Mouse (Mus musculus) neural tube, embryonic 15.5 days (tissue): Measurements from ENCODE around the gene Ccdc7a. TPM values are rescaled to one million over a fixed set of nuclear protein-coding genes. Genes with fewer than 3 reads are reported as not detected.
"Not testable (repeated sequence)": the region's sequence is repeated elsewhere in the genome, so short reads cannot be mapped to it uniquely, and the experiment has no call there.

ENCODE experiments used
- ATAC-seq: fragments of 200-750 bp; cut with Nextera tagmentation; 2 replicates; pipeline ENCODE4 v1.8.0; 2017; ENCODE audit warnings: mild to moderate bottlenecking, moderate TSS enrichment, moderate library complexity; ENCODE audit not compliant: low FRiP score
- H3K27ac ChIP-seq: fragments of 300-500 bp; sonication (generic); replicated peaks from 2 replicates; pipeline ENCODE4 v1.5.1; 2015; ENCODE audit warnings: mild to moderate bottlenecking, inconsistent platforms
- H3K27me3 ChIP-seq: fragments of 300-500 bp; sonication (generic); replicated peaks from 2 replicates; pipeline ENCODE4 v1.6.1; 2015; ENCODE audit warnings: inconsistent platforms
- H3K36me3 ChIP-seq: fragments of 300-500 bp; sonication (generic); 2 replicates; pipeline ENCODE4 v1.6.1; 2015; ENCODE audit warnings: inconsistent platforms
- H3K4me1 ChIP-seq: fragments of 300-500 bp; sonication (generic); 2 replicates; pipeline ENCODE4 v1.6.1; 2015; ENCODE audit warnings: inconsistent platforms
- H3K4me2 ChIP-seq: fragments of 300-500 bp; sonication (generic); 2 replicates; pipeline ENCODE4 v1.6.1; 2015; ENCODE audit warnings: inconsistent platforms, mild to moderate bottlenecking, moderate library complexity
- H3K4me3 ChIP-seq: fragments of 300-500 bp; sonication (generic); replicated peaks from 2 replicates; pipeline ENCODE4 v1.5.1; 2015; ENCODE audit warnings: mild to moderate bottlenecking, inconsistent platforms
- H3K9ac ChIP-seq: fragments of 300-500 bp; sonication (generic); replicated peaks from 2 replicates; pipeline ENCODE4 v1.6.1; 2015; ENCODE audit warnings: mild to moderate bottlenecking, inconsistent platforms
- H3K9me3 ChIP-seq: fragments of 300-500 bp; sonication (generic); replicated peaks from 2 replicates; pipeline ENCODE4 v1.6.1; 2016; ENCODE audit warnings: inconsistent platforms
- WGBS: fragments of 180-500 bp; shearing (Covaris S2); methylation state at CpG from one replicate; pipeline ENCODE4 v1.1.7; 2015; ENCODE audit warnings: mixed read lengths; 5-methylcytosine and 5-hydroxymethylcytosine counted together
- polyA plus RNA-seq: library from polyadenylated mRNA; unstranded; fragments of >200 nt; fragmentation: Nextera tagmentation; extraction: Ambion mirVana; gene quantifications from 2 replicates; pipeline ENCODE4 v1.2.1, GENCODE M21; 2015

The Ccdc7a gene
- polyA plus RNA-seq: not detected in 2 replicates

DNA sequence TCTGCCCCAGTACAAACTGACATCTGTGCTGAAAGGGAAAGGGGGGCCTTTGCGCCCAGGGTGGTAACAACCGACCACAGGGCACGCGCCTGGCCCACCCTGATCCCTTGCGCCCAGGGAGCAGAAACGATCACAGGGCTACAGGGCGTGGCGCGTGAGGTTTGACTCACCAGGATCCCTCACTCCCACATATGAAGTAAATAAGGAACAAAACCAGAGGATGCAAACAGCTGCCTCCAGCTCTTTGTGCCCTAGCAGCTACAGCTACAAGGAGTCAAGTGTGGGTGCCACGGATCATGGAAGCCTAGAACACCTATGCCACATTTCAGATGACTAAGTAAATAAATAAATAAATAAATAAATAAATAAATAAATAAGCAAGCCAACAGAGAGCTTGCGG lies at the start of gene Ccdc7a:
Gene Ccdc7a (minus strand): TSS at position 101 of the 400 bp plus-strand sequence.
- H3K27me3 ChIP-seq, H3K36me3 ChIP-seq, H3K4me3 ChIP-seq, ATAC-seq, H3K27ac ChIP-seq, H3K9me3 ChIP-seq, H3K4me1 ChIP-seq, H3K4me2 ChIP-seq, H3K9ac ChIP-seq: not testable (repeated sequence)
- WGBS: 91% methylated on average over 2 of the region's 11 CpGs

DNA sequence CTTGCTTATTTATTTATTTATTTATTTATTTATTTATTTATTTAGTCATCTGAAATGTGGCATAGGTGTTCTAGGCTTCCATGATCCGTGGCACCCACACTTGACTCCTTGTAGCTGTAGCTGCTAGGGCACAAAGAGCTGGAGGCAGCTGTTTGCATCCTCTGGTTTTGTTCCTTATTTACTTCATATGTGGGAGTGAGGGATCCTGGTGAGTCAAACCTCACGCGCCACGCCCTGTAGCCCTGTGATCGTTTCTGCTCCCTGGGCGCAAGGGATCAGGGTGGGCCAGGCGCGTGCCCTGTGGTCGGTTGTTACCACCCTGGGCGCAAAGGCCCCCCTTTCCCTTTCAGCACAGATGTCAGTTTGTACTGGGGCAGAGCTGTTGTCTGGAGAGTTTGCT lies 1.5 kb upstream of the Ccdc7a start, which contains the start of gene Ccdc7b:
Gene Ccdc7b (plus strand): TSS at position 301 of the 400 bp plus-strand sequence.
- not testable (repeated sequence) for H3K36me3 ChIP-seq, H3K27ac ChIP-seq, ATAC-seq, H3K4me1 ChIP-seq, H3K9ac ChIP-seq, H3K4me2 ChIP-seq, H3K9me3 ChIP-seq, H3K27me3 ChIP-seq, H3K4me3 ChIP-seq
- WGBS: 80% methylated on average over 1 of the region's 10 CpGs

GRCm38 (mm10) chr8:128991389-128991788 lies 73.9 kb downstream of the Ccdc7a start:
- ATAC-seq: no peak
- Histone ChIP-seq H3K9ac (no peak overlapping the region), H3K27me3 (no peaks in the 10 kb centered on the region), H3K4me3 (no peak overlapping the region), H3K27ac (no peak overlapping the region), H3K9me3 (no peaks in the 10 kb centered on the region), H3K36me3 (no peaks in the 10 kb centered on the region), H3K4me2 (no peak overlapping the region), H3K4me1 (no peaks in the 10 kb centered on the region)
- 59% methylated on average over 1 of the region's 1 CpGs for WGBS

GRCm38 (mm10) chr8:128948941-128949340 lies 116.4 kb downstream of the Ccdc7a start:
- not testable (repeated sequence) for H3K27ac ChIP-seq, H3K4me3 ChIP-seq, H3K36me3 ChIP-seq, H3K4me2 ChIP-seq, H3K9me3 ChIP-seq, ATAC-seq, H3K27me3 ChIP-seq, H3K9ac ChIP-seq, H3K4me1 ChIP-seq
- 88% methylated on average over 11 of the region's 11 CpGs for WGBS

- H3K4me1 ChIP-seq, ATAC-seq, H3K36me3 ChIP-seq, H3K9ac ChIP-seq, H3K27ac ChIP-seq, H3K9me3 ChIP-seq, H3K27me3 ChIP-seq, H3K4me3 ChIP-seq: not testable (repeated sequence)
- H3K4me2 ChIP-seq: peak overlapping the region; percentile 38
- WGBS: 4% methylated on average over 6 of the region's 6 CpGs
These were observed 124.2 kb downstream of the Ccdc7a start for GRCm38 (mm10) chr8:128941022-128941641.

DNA sequence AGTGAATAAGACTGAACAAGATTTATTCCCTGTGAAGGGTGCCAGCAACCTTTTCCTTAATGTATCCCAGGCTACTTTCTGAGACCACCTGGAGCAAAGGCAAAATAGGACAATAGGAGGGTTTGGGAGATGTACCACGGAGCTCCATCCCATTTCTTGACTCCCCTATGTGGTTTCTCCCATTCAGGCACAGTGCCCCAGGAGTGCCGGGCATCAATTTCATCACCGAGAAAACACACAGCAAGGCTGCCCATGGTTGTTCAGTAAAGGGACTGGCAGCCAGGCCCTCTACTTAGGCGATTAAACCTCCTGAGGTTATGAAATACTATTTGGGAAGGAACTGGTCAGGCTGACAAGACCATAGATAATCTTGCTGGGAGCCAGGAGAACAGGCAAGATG lies 131.9 kb downstream of the Ccdc7a start:
- 69% methylated on average over 4 of the region's 4 CpGs for WGBS
- H3K9ac ChIP-seq: no peak overlapping the region
- H3K4me2 ChIP-seq: no peak overlapping the region
- H3K36me3 ChIP-seq: no peaks in the 10 kb centered on the region
- H3K4me1 ChIP-seq: no peaks in the 10 kb centered on the region
- H3K4me3 ChIP-seq: no peak overlapping the region
- no peak for ATAC-seq
- no peaks in the 10 kb centered on the region for H3K27me3 ChIP-seq
- H3K9me3 ChIP-seq: no peaks in the 10 kb centered on the region
- no peak overlapping the region for H3K27ac ChIP-seq

- Histone ChIP-seq H3K27ac (no peak overlapping the region), H3K36me3 (no peaks in the 10 kb centered on the region), H3K4me2 (no peak overlapping the region), H3K4me1 (no peaks in the 10 kb centered on the region), H3K9ac (no peak overlapping the region), H3K4me3 (no peak overlapping the region), H3K27me3 (no peaks in the 10 kb centered on the region), H3K9me3 (no peaks in the 10 kb centered on the region)
- no peak for ATAC-seq
- WGBS: 63% methylated on average over 3 of the region's 3 CpGs
These were observed 182.6 kb downstream of the Ccdc7a start for GRCm38 (mm10) chr8:128882719-128883118.

DNA sequence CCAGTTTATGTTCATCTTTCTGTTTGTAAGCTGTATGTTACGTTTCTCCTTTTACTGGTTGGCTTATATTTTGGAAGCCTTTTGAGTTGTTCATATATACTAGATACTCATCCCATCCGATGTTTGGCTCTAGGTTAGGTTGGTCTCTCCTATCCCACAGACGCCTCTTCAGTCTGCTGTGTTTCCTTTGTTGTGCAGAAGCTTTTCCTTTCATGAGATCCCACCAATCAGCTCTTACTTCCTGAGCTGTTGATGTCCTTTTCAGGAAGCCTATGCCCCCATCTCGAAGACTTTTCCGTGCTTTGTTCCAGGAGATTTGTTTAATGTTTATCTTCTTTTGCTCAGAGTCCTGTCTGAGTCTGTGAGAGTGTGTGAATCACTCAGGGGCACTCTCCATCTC lies 221.6 kb downstream of the Ccdc7a start:
- Histone ChIP-seq H3K9ac (no peak overlapping the region), H3K36me3 (no peaks in the 10 kb centered on the region), H3K27ac (no peak overlapping the region), H3K27me3 (no peaks in the 10 kb centered on the region), H3K9me3 (no peaks in the 10 kb centered on the region), H3K4me2 (no peak overlapping the region), H3K4me3 (no peak overlapping the region), H3K4me1 (no peaks in the 10 kb centered on the region)
- 66% methylated on average over 5 of the region's 5 CpGs for WGBS
- ATAC-seq: no peak

DNA sequence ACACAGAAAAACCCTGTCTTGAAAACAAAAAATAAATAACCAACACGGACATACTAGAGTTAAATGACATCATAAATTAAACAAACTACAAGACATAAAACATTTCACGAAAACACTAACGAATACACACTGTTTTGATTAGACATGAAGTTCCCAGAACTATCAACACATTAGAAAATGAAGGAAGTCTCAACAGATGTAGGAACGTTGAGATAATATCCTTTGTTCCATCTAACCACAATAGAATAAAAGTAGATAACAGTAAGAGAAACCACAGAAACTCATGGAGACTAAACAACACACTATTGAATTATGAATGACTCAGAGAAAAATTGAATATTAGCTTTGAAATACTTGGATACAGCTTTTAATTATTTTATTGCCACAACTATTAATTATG lies 252.8 kb downstream of the Ccdc7a start:
- H3K27me3 ChIP-seq: no peaks in the 10 kb centered on the region
- H3K4me3 ChIP-seq: no peak overlapping the region
- no peaks in the 10 kb centered on the region for H3K9me3 ChIP-seq
- H3K4me1 ChIP-seq: no peaks in the 10 kb centered on the region
- no peak overlapping the region for H3K9ac ChIP-seq
- H3K36me3 ChIP-seq: no peaks in the 10 kb centered on the region
- ATAC-seq: no peak
- no peak overlapping the region for H3K4me2 ChIP-seq
- no peak overlapping the region for H3K27ac ChIP-seq
- 88% methylated on average over 4 of the region's 4 CpGs for WGBS

DNA sequence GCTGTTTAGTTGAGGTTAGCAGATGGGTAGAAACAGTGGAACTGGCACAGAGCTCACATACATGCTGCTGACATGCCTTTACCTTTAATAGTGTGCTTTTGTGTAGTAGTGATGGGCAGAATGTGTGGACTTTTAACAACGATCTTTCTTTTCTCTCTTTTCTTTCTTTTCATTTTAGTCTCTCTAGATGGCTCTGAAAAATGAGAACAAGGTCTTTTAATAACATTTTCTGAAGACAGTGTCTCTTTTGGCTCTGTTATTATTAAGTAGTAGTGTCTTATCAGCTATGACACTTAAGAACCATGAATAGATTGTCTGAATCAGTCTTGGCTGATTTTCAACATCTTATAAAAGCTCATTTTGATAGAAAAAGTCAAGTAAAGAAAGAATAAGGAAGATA lies 266.7 kb downstream of the Ccdc7a start, which contains the start of gene Gm3952:
Gene Gm3952 (minus strand): TSS at position 101 of the 400 bp plus-strand sequence.
- 90% methylated on average over 1 of the region's 1 CpGs for WGBS
- no peak within 1 kb of the TSS for H3K27ac ChIP-seq
- H3K4me1 ChIP-seq: no peaks in the 10 kb centered on the region
- H3K4me2 ChIP-seq: no peak within 1 kb of the TSS
- no peak within 1 kb of the TSS for H3K4me3 ChIP-seq
- no peaks in the 10 kb centered on the region for H3K27me3 ChIP-seq
- ATAC-seq: no peak
- H3K36me3 ChIP-seq: no peaks in the 10 kb centered on the region
- no peak within 1 kb of the TSS for H3K9ac ChIP-seq
- no peaks in the 10 kb centered on the region for H3K9me3 ChIP-seq

- ATAC-seq: no peak
These were observed 329.6 kb downstream of the Ccdc7a start for GRCm38 (mm10) chr8:128735692-128736091.

GRCm38 (mm10) chr8:128734118-128734517 lies 331.2 kb downstream of the Ccdc7a start:
- 94% methylated on average over 3 of the region's 3 CpGs for WGBS
- H3K27me3 ChIP-seq: no peaks in the 10 kb centered on the region
- H3K9me3 ChIP-seq: no peaks in the 10 kb centered on the region
- ATAC-seq: no peak
- peaks cover 42% of the 10 kb centered on the region for H3K36me3 ChIP-seq
- H3K27ac ChIP-seq: no peak overlapping the region
- no peak overlapping the region for H3K4me2 ChIP-seq
- H3K4me1 ChIP-seq: no peaks in the 10 kb centered on the region
- H3K9ac ChIP-seq: no peak overlapping the region
- H3K4me3 ChIP-seq: no peak overlapping the region

More at GRCm38 (mm10) chr8:128735692-128736091, 329.6 kb downstream of the Ccdc7a start:
- no peaks in the 10 kb centered on the region for H3K9me3 ChIP-seq
- no peak overlapping the region for H3K9ac ChIP-seq
- peaks cover 42% of the 10 kb centered on the region for H3K36me3 ChIP-seq
- no peak overlapping the region for H3K4me3 ChIP-seq
- H3K4me1 ChIP-seq: no peaks in the 10 kb centered on the region
- H3K27me3 ChIP-seq: no peaks in the 10 kb centered on the region
- WGBS: 98% methylated on average over 3 of the region's 3 CpGs
- H3K27ac ChIP-seq: no peak overlapping the region
- H3K4me2 ChIP-seq: no peak overlapping the region
